Mouse (Mus musculus) right cerebral cortex, postnatal 14 days (tissue): Measurements from ENCODE around the gene Eci1.
"Not testable (repeated sequence)": the region's sequence is repeated elsewhere in the genome, so short reads cannot be mapped to it uniquely, and the experiment has no call there.

Source experiments
- DNase-seq: peaks from one replicate; pipeline ENCODE4 v3.0.0; 2022

The Eci1 gene

GRCm38 (mm10) chr17:24441148-24441547 is 14.7 kb downstream of the Eci1 start:
- DNase-seq: no peak

GRCm38 (mm10) chr17:24442107-24442506 is 15.7 kb downstream of the Eci1 start:
- no peak for DNase-seq

- DNase-seq: no peak
Observed at GRCm38 (mm10) chr17:24442632-24443155, 16.3 kb downstream of the Eci1 start, which contains the start of gene Dnase1l2. Gene Dnase1l2, minus strand, starts transcription at chr17:24443105.

GRCm38 (mm10) chr17:24443409-24443808 is 17.0 kb downstream of the Eci1 start:
- DNase-seq: no peak

DNA sequence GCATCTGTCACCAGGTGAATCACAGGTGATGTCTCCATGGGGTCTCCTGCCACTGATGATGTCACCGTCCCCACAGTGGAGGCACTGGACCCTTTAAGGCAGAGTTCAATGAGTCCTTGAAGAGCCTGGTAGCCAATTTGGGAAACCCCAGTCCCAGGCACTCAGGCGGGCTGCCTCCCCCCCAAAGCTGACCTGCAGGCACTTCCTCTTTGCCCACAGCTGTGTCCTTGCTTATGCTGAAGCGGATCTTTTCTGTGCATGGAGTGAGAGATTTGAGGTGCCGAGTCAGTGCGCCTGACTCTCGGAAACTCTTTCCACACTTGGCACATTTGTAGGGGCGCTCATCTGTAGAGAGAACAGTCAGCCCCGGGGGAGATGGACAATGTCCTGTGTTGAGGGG is 20.1 kb downstream of the Eci1 start:
- DNase-seq: no peak

DNA sequence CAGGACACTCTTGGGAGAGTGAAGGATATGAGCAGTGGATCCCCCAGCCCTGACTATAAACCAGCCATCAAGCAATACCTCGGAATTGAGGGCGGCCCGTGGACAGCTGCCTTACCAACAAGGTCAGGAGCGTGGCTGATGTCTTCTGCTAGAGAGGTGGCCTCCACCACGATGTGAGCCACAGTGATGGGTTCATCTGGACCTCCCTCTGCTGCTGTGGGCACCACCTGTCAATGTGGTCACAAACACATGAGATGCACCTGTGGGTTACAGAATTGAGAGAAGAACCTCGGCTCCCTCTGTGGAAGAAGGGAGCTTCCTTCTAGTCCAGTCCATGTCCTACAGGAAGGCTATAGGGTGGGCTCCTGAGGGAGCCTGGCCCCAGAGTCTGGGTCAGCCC is 23.1 kb downstream of the Eci1 start:
- DNase-seq: no peak

DNA sequence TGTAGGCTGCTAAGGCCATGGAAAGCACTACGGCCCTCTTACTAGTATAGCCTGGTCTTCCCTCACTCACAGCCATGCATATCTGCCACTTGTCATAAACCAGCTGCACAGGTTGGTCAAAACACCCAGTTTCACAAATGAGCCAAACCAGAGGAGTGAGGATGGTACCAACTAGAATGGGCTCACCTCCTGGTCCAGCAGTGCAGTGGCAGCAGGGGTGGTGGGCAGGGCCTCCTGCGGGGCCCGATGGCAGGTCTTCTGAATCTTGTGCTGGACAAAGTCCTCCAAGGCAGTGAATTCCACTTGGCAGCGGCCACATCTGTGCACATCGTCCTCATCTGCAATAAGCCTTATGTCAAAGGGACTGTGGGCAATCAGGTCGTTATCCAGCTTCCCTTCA is 24.8 kb downstream of the Eci1 start:
- no peak for DNase-seq

- no peak for DNase-seq
Observed at GRCm38 (mm10) chr17:24453372-24453771, 26.9 kb downstream of the Eci1 start.

GRCm38 (mm10) chr17:24454218-24454755 is 27.8 kb downstream of the Eci1 start:
- no peak for DNase-seq

GRCm38 (mm10) chr17:24454756-24455522 is 28.5 kb downstream of the Eci1 start:
- peak; percentile 97 for DNase-seq

DNA sequence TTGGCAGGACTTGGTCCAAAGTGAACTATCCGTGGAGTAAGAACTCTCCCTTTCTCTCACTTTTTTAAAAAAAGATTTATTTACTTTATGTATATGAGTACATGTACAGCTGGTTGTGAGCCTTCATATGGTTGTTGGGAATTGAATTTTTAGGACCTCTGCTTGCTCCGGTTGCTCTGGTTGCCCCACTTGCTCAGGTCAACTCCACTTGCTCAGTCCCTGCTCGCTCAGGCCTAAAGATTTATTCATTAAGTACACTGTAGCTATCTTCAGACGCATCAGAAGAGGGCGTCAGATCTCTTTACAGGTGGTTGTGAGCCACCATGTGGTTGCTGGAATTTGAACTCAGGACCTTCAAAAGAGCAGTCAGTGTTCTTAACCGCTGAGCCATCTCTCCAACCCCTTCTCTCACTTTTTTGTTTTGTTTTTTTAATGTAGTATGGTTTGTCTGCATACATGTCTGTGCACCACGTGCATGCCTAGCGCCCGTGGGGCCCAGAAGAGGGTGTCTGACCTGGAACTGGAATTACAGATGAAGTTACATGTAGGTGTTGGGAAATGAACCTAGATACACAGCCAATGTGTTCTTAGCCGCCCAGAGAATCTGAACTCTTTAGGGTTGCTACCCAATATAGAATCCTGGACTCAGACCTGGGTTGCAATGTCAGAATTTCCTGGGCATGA is 29.2 kb downstream of the Eci1 start:
- not testable (repeated sequence) for DNase-seq

DNA sequence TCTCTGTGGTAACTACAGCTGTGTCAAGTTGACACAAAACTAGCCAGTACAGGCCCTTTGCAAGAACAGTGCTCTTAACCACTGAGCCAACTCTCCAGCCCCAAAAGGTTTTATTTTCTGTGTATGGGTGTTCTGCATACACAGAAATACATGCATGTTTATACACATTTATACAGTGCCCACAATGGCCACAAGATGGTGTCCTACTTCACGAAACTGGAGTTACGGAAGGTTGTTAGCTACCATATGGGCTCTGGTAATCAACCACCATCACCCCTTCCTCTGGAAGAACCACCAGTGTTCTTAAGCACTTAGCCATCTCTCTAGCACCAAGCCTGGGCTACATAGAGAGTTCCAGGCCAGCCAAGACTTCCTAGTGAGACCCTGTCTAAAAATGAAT is 35.1 kb downstream of the Eci1 start:
- DNase-seq: no peak

GRCm38 (mm10) chr17:24462932-24463331 is 36.5 kb downstream of the Eci1 start:
- DNase-seq: no peak

- no peak for DNase-seq
Observed at GRCm38 (mm10) chr17:24463374-24464133, 37.1 kb downstream of the Eci1 start.

- DNase-seq: no peak
Observed at GRCm38 (mm10) chr17:24468636-24469246, 42.3 kb downstream of the Eci1 start.

DNA sequence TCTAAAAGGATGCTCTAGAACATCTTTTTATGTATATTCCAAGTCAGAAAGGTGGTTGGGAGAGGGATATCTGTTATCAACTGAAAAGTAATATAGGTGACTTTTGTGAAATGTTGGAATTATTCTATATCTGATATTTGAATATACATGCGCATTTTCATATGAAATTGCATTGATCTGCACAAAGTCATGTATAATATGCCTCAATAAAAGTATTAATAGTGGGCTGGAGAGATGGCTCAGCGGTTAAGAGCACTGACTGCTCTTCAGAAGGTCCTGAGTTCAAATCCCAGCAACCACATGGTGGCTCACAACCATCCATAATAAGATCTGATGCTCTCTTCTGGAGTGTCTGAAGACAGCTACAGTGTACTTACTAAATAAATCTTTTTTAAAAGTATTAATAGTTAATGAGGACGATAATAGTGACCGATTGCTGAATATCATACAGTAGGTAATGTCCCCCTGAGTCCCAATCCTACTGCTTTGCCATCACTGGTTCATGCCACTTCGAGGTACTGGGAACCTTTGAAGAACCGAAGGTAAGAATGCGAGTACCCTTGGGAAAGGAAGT is 43.0 kb downstream of the Eci1 start:
- no peak for DNase-seq

- peak; percentile 100 for DNase-seq
Observed at GRCm38 (mm10) chr17:24469910-24470602, 43.6 kb downstream of the Eci1 start, which contains the start of the genes E4f1 and Pgp. Gene E4f1, minus strand, starts transcription at chr17:24470313. Gene Pgp, plus strand, starts transcription at chr17:24470392.

DNA sequence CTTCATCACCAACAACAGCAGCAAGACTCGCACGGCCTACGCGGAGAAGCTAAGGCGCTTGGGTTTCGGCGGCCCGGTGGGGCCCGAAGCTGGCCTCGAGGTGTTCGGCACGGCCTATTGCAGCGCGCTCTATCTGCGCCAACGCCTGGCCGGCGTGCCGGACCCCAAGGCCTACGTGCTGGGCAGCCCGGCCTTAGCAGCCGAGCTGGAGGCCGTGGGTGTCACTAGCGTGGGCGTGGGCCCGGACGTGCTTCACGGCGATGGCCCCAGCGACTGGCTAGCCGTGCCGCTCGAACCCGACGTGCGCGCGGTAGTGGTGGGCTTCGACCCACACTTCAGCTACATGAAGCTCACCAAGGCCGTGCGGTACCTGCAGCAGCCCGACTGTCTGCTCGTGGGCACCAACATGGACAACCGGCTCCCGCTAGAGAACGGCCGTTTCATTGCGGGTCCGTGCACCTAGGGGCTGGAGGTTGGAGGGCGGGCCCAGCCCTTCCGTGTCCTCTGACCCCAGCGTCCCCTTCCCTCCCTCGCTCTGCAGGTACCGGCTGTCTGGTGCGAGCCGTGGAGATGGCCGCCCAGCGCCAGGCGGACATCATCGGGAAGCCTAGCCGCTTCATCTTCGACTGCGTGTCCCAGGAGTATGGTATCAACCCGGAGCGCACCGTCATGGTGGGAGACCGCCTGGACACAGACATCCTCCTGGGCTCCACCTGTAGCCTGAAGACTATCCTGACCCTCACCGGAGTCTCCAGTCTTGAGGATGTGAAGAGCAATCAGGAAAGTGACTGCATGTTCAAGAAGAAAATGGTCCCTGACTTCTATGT is 44.5 kb downstream of the Eci1 start:
- peak; percentile 56 for DNase-seq

DNA sequence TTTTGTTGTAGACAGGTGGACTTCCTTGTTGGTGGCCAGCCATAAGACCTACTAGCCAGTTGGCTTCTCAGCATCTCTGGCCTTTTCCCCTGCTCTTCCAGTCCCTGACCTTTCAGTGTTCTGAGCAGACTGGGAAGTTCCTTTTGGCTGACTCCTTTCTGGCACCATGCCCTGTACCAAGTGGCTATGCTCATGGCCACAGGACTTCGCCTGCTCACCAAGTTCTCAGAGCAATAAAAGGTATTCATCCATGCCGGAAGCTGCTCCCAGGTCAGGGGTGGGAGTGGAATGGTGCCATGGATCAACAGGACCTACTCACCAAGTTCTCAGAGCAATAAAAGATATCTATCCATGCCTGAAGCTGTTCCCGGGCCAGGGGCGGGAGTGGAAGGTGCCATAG is 46.1 kb downstream of the Eci1 start:
- no peak for DNase-seq

DNA sequence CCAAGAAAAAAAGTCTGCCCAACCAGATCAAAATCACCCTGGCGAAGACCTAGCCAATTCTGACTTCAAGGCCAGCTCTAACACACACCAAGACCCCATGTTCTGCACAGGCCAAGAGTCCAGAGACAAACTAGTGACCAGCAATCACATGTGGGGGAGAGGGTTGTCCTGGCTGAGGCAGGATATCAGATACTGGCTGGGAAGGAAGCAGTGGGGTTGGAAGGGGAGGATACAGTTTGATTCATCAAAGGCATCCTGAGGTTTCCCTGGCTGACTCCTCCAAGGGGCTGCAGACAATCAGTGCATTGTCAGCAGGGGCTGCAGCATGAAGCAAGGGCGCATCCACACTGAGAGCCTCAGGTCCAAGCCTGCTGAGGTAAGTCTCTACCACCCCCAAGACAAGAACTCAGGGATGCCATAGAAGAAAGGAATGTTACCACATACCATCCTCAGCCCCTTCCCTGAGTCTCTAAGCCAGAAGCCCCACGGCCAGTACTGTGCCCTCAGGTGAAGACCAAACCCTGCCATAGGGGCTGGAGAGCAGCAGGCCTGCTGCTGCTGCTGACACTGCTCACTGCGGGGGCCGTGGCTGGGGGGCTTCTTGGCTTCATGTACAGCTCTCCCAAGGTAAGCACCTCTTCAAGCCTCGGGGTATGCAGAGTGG is 47.3 kb downstream of the Eci1 start, which contains the start of gene Bricd5:
Gene Bricd5 (plus strand): TSS at position 273 of the 664 bp plus-strand sequence.
- no peak for DNase-seq
